Mouse (Mus musculus): ENCODE results near the gene Csrnp3.

DNA sequence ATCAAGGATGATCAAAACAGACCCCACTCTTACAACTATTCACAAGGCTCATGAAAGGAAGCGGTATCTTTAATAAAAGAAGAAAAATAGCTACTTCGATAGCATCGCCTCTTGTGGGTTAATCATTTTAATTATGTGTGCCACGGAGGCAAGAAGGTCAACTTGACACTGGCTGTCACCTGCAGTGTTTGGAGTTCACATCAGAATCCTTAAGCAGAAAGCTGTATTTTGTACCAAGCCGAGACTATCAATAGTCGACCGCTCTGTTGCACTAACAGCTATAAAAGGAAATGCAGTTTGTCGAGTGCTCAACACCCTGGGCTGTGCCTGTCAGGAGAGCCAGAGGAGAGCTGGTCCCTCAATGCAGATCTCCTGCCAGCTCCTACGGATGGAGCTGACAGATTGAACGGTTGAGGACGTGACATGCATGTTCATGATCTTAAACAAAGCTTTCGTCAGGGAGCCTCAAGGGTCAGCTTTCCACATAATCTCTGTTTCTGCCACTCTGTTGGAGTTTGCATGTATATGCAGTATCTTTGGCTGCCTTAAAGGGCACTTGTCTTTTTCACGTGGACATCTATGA is 149.4 kb downstream of the Csrnp3 start:
- TF ChIP-seq CTCF (IDR thresholded peaks at IDR 0.05 in 2 of 3, conservative IDR thresholded peaks at IDR 0.05 in 1 of 3; ENCODE audit: control insufficient read depth in 1 of 3, insufficient read depth in 1 of 3, low read depth in 2 of 3, low read length in 3 of 3, poor library complexity in 1 of 3, severe bottlenecking in 1 of 3) (no peak), POLR2AphosphoS5 (IDR thresholded peaks at IDR 0.05; ENCODE audit: borderline replicate concordance, low read depth, low read length) (no peak), POLR2A (IDR thresholded peaks at IDR 0.05; ENCODE audit: control insufficient read depth in 1 of 2, insufficient read depth in 1 of 2, low read depth in 1 of 2, low read length in 2 of 2, poor library complexity in 1 of 2) (no peak), USF1 (IDR thresholded peaks at IDR 0.05; ENCODE audit: low read depth, low read length) (no peak)
